Mouse (Mus musculus) megakaryocyte, embryonic 14.5 days (primary cell): Measurements from ENCODE around the gene Crygs.

Experiments
- FLI1 ChIP-seq: IDR thresholded peaks from 2 replicates; pipeline ENCODE4 v1.6.1; 2012; ENCODE audit warnings: low read length, inconsistent platforms, mixed read lengths
- GATA1 ChIP-seq: IDR thresholded peaks from 3 replicates; pipeline ENCODE4 v1.6.1; 2012; ENCODE audit warnings: mixed read lengths, low read length, inconsistent platforms, borderline replicate concordance

GRCm38 (mm10) chr16:22842871-22843270 is 31.5 kb upstream of the Crygs start:
- TF ChIP-seq GATA1 = no peak
- no peak for TF ChIP-seq FLI1
